ENCODE assay signal across 25 mouse cellular contexts in genomic region chr10:73484082-73484481, GRCm38 (mm10).
DNase-seq lines count a peak whose midpoint lies in the region; ATAC-seq and TF ChIP-seq lines count a peak whose summit lies in the region.
"Had no signal": no experiment of that assay in that cellular context is flagged by ENCODE, and none has a peak within 500 bp of the region (broad histone marks: within the 10 kb centered on the region; RNA-seq: fewer than 3 reads in every experiment).

No protein-coding gene starts in this region.

- ATAC-seq in neural tube, embryonic 11.5 days (ENCODE audit: insufficient read depth, low FRiP score, low TSS enrichment) = 0 out of 2 replicates have a peak, but pooled peaks have one; percentile 17
- ATAC-seq: forebrain, embryonic 14.5 days; hindbrain, embryonic 16.5 days; midbrain, embryonic 16.5 days had no signal

- H3K4me2 ChIP-seq in neural tube, embryonic 11.5 days (ENCODE audit: low read depth) = no peak overlapping the region
- H3K4me2 ChIP-seq: embryonic facial prominence, embryonic 12.5 days; heart, embryonic 13.5 days; kidney, embryonic 15.5 days; limb, embryonic 13.5 days; liver, embryonic 11.5 days had no signal

- no peak overlapping the region for H3K9ac ChIP-seq in neural tube, embryonic 11.5 days (ENCODE audit: low read length)
- no peak overlapping the region for H3K9ac ChIP-seq in heart, adult 2 months (ENCODE audit: low read depth, low read length)
- H3K9ac ChIP-seq: embryonic facial prominence, embryonic 12.5 days; heart, embryonic 13.5 days; kidney, embryonic 15.5 days; limb, embryonic 13.5 days had no signal

- no peaks in the 10 kb centered on the region for H3K27me3 ChIP-seq in neural tube, embryonic 11.5 days (ENCODE audit: control insufficient read depth, insufficient read depth, low read length)
- H3K27me3 ChIP-seq in heart, adult 2 months (ENCODE audit: control insufficient read depth, insufficient read depth, low read length) = no peaks in the 10 kb centered on the region
- H3K27me3 ChIP-seq: CH12.LX; embryonic facial prominence, embryonic 12.5 days; heart, embryonic 13.5 days; kidney, embryonic 15.5 days; limb, embryonic 13.5 days had no signal

- no peaks in the 10 kb centered on the region for H3K79me2 ChIP-seq in heart, adult 2 months (replicated peaks; ENCODE audit: control insufficient read depth, insufficient read depth, low read length)

- H3K9me3 ChIP-seq in neural tube, embryonic 11.5 days (ENCODE audit: control insufficient read depth, low read length) = no peaks in the 10 kb centered on the region
- H3K9me3 ChIP-seq: embryonic facial prominence, embryonic 12.5 days; heart, embryonic 13.5 days; kidney, embryonic 15.5 days; limb, embryonic 13.5 days; midbrain, embryonic 10.5 days had no signal

- peak; percentile 32 for DNase-seq in adrenal gland, adult 2 months
- no peak for DNase-seq in adrenal gland, postnatal 4 days (ENCODE audit: low spot score in 2 of 2)
- DNase-seq in embryo, embryonic 10.5 days (ENCODE audit: low spot score) = peak; percentile 22
- no peak for DNase-seq in embryo, embryonic 9.5 days (ENCODE audit: extremely low spot score)
- no peak for DNase-seq in neural tube, embryonic 11.5 days (ENCODE audit: low spot score)
- DNase-seq in neural tube, embryonic 10.5 days (ENCODE audit: extremely low spot score, low spot score) = no peak
- DNase-seq in heart, adult 2 months = no peak
- DNase-seq in frontal cortex, postnatal 25 days (ENCODE audit: low spot score in 2 of 2) = no peak
- DNase-seq: cerebellum, adult 18-20 months; cerebellum, postnatal 14 days; gastrocnemius, adult 2 months; heart, postnatal 10 days; kidney, adult 18-20 months; kidney, postnatal 36 days; right cerebral cortex, postnatal 14 days had no signal

- H3K4me1 ChIP-seq in neural tube, embryonic 11.5 days (ENCODE audit: control insufficient read depth, insufficient read depth, low read length) = no peaks in the 10 kb centered on the region
- H3K4me1 ChIP-seq in heart, adult 2 months (ENCODE audit: control insufficient read depth, insufficient read depth, low read length) = no peaks in the 10 kb centered on the region
- H3K4me1 ChIP-seq: embryonic facial prominence, embryonic 12.5 days; heart, embryonic 13.5 days; kidney, embryonic 15.5 days; limb, embryonic 13.5 days; midbrain, embryonic 10.5 days had no signal

- no peak overlapping the region for H3K27ac ChIP-seq in neural tube, embryonic 11.5 days (ENCODE audit: low read depth, low read length)
- no peak overlapping the region for H3K27ac ChIP-seq in heart, adult 2 months
- H3K27ac ChIP-seq: embryonic facial prominence, embryonic 12.5 days; gastrocnemius, adult 2 months; heart, embryonic 13.5 days; kidney, embryonic 15.5 days; limb, embryonic 13.5 days; midbrain, embryonic 10.5 days had no signal

- TF ChIP-seq CTCF in heart, adult 2 months (IDR thresholded peaks at IDR 0.05) = no peak

- H3K36me3 ChIP-seq in neural tube, embryonic 11.5 days (ENCODE audit: control insufficient read depth, insufficient read depth, low read length) = no peaks in the 10 kb centered on the region
- no peaks in the 10 kb centered on the region for H3K36me3 ChIP-seq in heart, adult 2 months (ENCODE audit: control insufficient read depth, insufficient read depth, low read length)
- H3K36me3 ChIP-seq: embryonic facial prominence, embryonic 12.5 days; heart, embryonic 13.5 days; kidney, embryonic 15.5 days; limb, embryonic 13.5 days; midbrain, embryonic 10.5 days had no signal

- H3K4me3 ChIP-seq in neural tube, embryonic 11.5 days (ENCODE audit: low read depth, low read length) = no peak overlapping the region
- no peak overlapping the region for H3K4me3 ChIP-seq in heart, adult 2 months
- H3K4me3 ChIP-seq: embryonic facial prominence, embryonic 12.5 days; gastrocnemius, adult 2 months; heart, embryonic 13.5 days; kidney, embryonic 15.5 days; limb, embryonic 13.5 days; midbrain, embryonic 10.5 days had no signal

- no peak for TF ChIP-seq EP300 in heart, adult 2 months (IDR thresholded peaks at IDR 0.05; ENCODE audit: insufficient read depth, low read depth, low read length)

- WGBS in neural tube, embryonic 11.5 days = 38% methylated on average over 2 of the region's 2 CpGs
- WGBS in heart, adult 2 months = 62% methylated on average over 2 of the region's 2 CpGs

- intact Hi-C loops in heart, adult 2 months (cut with DNase I) = no loop called here

- no peak for TF ChIP-seq POLR2A in heart, adult 2 months (IDR thresholded peaks at IDR 0.05; ENCODE audit: insufficient read depth, low read depth, low read length)

Comparison
In these comparisons a context has a peak if more than half of its experiments do, and no peak if none do; other contexts are left out.
1. DNase-seq: peak in adrenal gland, adult 2 months (single experiment) and embryo, embryonic 10.5 days (single experiment); none in adrenal gland, postnatal 4 days (0 of 2), embryo, embryonic 9.5 days (single experiment), neural tube, embryonic 11.5 days (single experiment), neural tube, embryonic 10.5 days (single experiment), heart, adult 2 months (0 of 2) and frontal cortex, postnatal 25 days (0 of 2).